Mouse (Mus musculus) gastrocnemius, adult 2 months (tissue): ENCODE measurements around the gene Scly. TPM values are rescaled to one million over a fixed set of nuclear protein-coding genes. Genes with fewer than 3 reads are reported as not detected.
A peak's percentile ranks its signal among the peaks of the same experiment; 100 is the strongest.

Experiments used
- DNase-seq: peaks from one replicate; pipeline ENCODE4 v3.0.0; 2022
- H3K27ac ChIP-seq: fragments of 200-600 bp; 2 replicates; pipeline ENCODE4 v1.8.1; 2022; ENCODE audit warnings: mild to moderate bottlenecking
- H3K4me3 ChIP-seq: fragments of 200-600 bp; 2 replicates; pipeline ENCODE4 v1.8.1; 2022; ENCODE audit warnings: mild to moderate bottlenecking, moderate library complexity
- CTCF ChIP-seq: fragments of 200-600 bp; IDR thresholded peaks from 2 replicates; pipeline ENCODE4 v1.8.1; 2022; ENCODE audit warnings: antibody characterized with exemption, mild to moderate bottlenecking, moderate library complexity
- intact Hi-C: fragments of 180-260 bp; cut with DNase I; formaldehyde crosslinking; loops from one replicate; pipeline ENCODE4 v1.15.1; 2025
- total RNA-seq, 2 experiments: library from RNA; stranded (reverse); gene quantifications; 2 replicates each; pipeline ENCODE4 v1.2.3; 2021

Gene Scly
- total RNA-seq, 2 experiments from 2014 or later = 8.1 to 11.5 TPM

- Histone ChIP-seq H3K4me3 (no peak overlapping the region), H3K27ac (no peak overlapping the region)
- intact Hi-C loops = no loop called here
- DNase-seq = no peak
- no peak for TF ChIP-seq CTCF
These were observed 20.7 kb upstream of the Scly start for GRCm38 (mm10) chr1:91277480-91277879.

- no peak for TF ChIP-seq CTCF
- Histone ChIP-seq H3K4me3 (no peak overlapping the region), H3K27ac (no peak overlapping the region)
- DNase-seq = no peak
- intact Hi-C loops = no loop called here
These were observed 19.6 kb upstream of the Scly start for GRCm38 (mm10) chr1:91278410-91279119.

- H3K27ac ChIP-seq = no peak overlapping the region
- DNase-seq = no peak
- H3K4me3 ChIP-seq = no peak overlapping the region
- TF ChIP-seq CTCF = no peak
- intact Hi-C loops = no loop called here
These were observed 19.0 kb upstream of the Scly start for GRCm38 (mm10) chr1:91279126-91279525.

GRCm38 (mm10) chr1:91282582-91282981 is 15.6 kb upstream of the Scly start:
- TF ChIP-seq CTCF = no peak
- intact Hi-C loops = no loop called here
- no peak overlapping the region for H3K4me3 ChIP-seq

GRCm38 (mm10) chr1:91289375-91289774 is 8.8 kb upstream of the Scly start:
- intact Hi-C loops = no loop called here
- H3K27ac ChIP-seq = no peak overlapping the region
- no peak for TF ChIP-seq CTCF
- H3K4me3 ChIP-seq = no peak overlapping the region
- DNase-seq = no peak

More at GRCm38 (mm10) chr1:91282582-91282981, 15.6 kb upstream of the Scly start:
- no peak overlapping the region for H3K27ac ChIP-seq
- DNase-seq = no peak

- DNase-seq = no peak
- no peak for TF ChIP-seq CTCF
- intact Hi-C loops = no loop called here
- no peak overlapping the region for H3K27ac ChIP-seq
- no peak overlapping the region for H3K4me3 ChIP-seq
These were observed 5.9 kb upstream of the Scly start for GRCm38 (mm10) chr1:91292101-91292825.

GRCm38 (mm10) chr1:91295544-91295943 is 2.6 kb upstream of the Scly start:
- Histone ChIP-seq H3K27ac (no peak overlapping the region), H3K4me3 (no peak overlapping the region)
- no peak for TF ChIP-seq CTCF
- intact Hi-C loops = no loop called here
- DNase-seq = no peak

GRCm38 (mm10) chr1:91299026-91299706 is 1.0 kb downstream of the Scly start:
- no peak for TF ChIP-seq CTCF
- Histone ChIP-seq H3K4me3 (peak overlapping the region; percentile 90), H3K27ac (peak overlapping the region; percentile 92)
- intact Hi-C loops = no loop called here
- DNase-seq = no peak

GRCm38 (mm10) chr1:91299707-91300426 is 1.7 kb downstream of the Scly start:
- no peak overlapping the region; the same call in 1 of the 2 replicates for H3K4me3 ChIP-seq
- intact Hi-C loops = no loop called here
- no peak for TF ChIP-seq CTCF
- peak; percentile 69 for DNase-seq
- peak overlapping the region; percentile 92; the same call in 1 of the 2 replicates for H3K27ac ChIP-seq

GRCm38 (mm10) chr1:91301206-91301920 is 3.2 kb downstream of the Scly start:
- no peak for TF ChIP-seq CTCF
- no peak overlapping the region for H3K4me3 ChIP-seq
- no peak for DNase-seq
- H3K27ac ChIP-seq = no peak overlapping the region
- intact Hi-C loops = no loop called here

GRCm38 (mm10) chr1:91302021-91302420 is 3.9 kb downstream of the Scly start:
- no peak for TF ChIP-seq CTCF
- no peak overlapping the region for H3K27ac ChIP-seq
- intact Hi-C loops = no loop called here
- H3K4me3 ChIP-seq = no peak overlapping the region
- DNase-seq = no peak

GRCm38 (mm10) chr1:91304621-91305020 is 6.5 kb downstream of the Scly start:
- no peak for DNase-seq
- intact Hi-C loops = no loop called here
- Histone ChIP-seq H3K4me3 (no peak overlapping the region), H3K27ac (no peak overlapping the region)
- no peak for TF ChIP-seq CTCF
